Mouse (Mus musculus): ENCODE results near the gene Cyp4f13.

Gene Cyp4f13

GRCm38 (mm10) chr17:32947215-32947914 lies at the start of gene Cyp4f13:
Gene Cyp4f13 (minus strand): TSS chr17:32947402.
- peak; percentile 100 for DNase-seq

DNA sequence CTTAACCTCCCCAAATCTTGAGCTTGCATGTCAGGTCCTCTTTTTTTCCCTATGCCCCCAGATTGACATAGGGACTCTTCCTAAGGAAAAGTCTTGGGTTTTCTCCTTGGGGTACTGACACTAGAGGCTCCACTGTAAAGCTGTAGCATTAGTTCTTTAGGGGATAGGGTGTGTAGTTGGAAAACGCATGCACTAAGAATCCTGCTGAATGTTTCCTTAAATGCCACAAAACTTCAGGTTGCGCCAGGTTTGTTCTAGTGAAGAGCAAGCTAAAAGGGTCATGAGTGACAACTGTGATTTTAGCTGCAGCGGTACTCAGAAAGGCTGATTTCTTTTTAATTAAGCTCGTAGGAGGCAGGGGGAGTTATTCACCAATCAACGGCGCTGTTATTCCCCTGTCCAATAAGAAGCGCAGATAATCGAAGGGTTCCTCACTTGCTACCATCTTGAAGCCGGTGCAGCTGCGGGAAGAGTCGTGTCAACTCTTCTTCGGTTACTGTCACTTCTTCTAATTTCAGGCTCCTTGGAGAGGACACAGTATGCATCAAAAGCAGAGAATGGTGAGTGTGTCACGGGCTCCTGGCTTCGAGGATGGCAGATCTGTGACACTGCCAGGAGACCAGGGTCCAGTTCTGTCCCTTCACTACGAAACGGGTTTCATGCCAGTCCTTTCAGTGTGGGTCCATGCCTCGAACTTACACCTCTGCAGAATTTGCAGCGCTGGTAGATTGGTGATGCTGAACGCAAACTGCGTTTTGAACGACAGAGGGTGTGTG lies 45.7 kb upstream of the Cyp4f13 start, which contains the start of gene Zfp952:
Gene Zfp952 (plus strand): TSS at position 431 of the 776 bp plus-strand sequence.
- peak; percentile 87 for DNase-seq

- peak; percentile 45 for DNase-seq
These were observed 44.9 kb upstream of the Cyp4f13 start for GRCm38 (mm10) chr17:32991965-32992698.

DNA sequence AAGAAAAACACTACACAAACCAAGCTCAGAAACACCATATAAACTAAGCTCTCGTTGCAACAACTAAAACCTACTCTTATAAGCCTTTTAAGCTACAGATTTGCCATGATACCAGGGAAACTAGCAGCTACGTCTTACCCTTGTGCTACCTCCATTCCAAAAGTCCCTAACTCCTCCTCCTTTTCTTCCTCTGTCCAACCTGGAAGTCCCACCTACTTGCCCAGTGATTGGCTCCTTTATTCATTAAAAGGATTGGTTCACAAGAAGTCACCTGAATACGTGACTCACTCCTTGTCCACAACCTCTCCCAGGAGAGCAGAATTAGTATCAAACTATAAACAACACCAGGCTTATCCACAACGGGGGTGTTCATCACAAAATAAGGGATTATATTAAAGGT lies 39.1 kb upstream of the Cyp4f13 start:
- no peak for DNase-seq

GRCm38 (mm10) chr17:32981361-32981760 lies 34.2 kb upstream of the Cyp4f13 start:
- no peak for DNase-seq

DNA sequence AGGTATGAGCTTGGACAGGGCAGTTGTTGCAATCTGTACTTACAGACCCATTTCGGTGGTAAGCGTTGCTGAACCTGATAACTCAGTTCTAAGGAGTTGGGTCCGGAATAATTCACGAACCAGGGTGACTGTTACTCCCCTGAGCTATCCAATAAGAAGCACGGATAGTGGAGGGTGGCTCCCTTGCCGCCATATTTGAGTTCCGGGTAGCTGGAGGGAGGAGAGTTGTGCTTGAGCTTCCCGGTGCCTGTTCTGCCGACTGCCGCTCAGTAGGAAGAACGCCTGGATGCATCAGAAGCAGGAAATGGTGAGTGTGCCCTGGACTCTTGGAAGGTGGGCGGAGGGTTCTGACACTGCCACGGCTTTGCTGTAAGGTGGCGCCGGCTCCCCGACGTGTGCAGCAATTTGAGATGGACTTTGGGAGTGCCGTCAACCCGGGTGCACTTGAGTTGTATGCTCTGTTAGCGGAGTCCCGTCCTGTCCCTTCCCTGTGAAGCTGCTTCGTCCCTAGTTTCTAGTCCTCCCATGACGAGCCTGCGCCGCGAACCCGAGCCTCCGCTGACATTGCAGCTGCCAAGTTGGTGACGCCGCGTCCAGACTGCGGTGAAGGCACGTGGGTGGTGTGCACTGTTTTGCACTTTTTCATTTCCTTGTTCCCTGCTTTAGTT lies 18.6 kb upstream of the Cyp4f13 start, which contains the start of gene Zfp472:
Gene Zfp472 (plus strand): TSS at position 192 of the 668 bp plus-strand sequence.
- peak; percentile 91 for DNase-seq

- DNase-seq: peak; percentile 15
These were observed 18.0 kb upstream of the Cyp4f13 start for GRCm38 (mm10) chr17:32965253-32965622.

- DNase-seq: peak; percentile 91
These were observed 4.2 kb upstream of the Cyp4f13 start for GRCm38 (mm10) chr17:32951441-32951840.

DNA sequence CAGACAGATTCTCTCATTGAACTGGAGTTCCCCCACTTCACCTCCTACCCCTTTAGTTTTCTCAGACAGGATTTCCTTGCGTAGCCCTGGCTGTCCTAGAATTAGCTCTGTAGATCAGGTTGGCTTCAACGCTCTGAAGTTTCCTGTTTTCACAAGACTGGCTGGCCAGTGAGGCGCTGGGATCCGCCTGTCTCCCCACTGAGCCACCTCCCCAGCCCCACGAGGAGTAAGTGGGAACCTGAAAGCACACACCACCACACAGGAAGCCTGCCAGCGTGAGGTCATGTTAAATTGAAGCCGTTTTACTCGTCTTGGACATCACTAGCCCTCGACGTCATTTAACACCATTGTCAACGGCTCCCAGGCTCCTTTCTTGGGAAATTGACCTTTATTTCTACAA lies 3.8 kb upstream of the Cyp4f13 start:
- no peak for DNase-seq

- DNase-seq: no peak
These were observed 2.9 kb upstream of the Cyp4f13 start for GRCm38 (mm10) chr17:32950136-32950535.

- peak; percentile 26 for DNase-seq
These were observed 486 bp downstream of the Cyp4f13 start for GRCm38 (mm10) chr17:32946716-32947115.

GRCm38 (mm10) chr17:32944402-32945035 lies 2.7 kb downstream of the Cyp4f13 start:
- DNase-seq: no peak

- no peak for DNase-seq
These were observed 3.5 kb downstream of the Cyp4f13 start for GRCm38 (mm10) chr17:32943661-32944060.

- DNase-seq: no peak
These were observed 7.4 kb downstream of the Cyp4f13 start for GRCm38 (mm10) chr17:32939831-32940230.

- no peak for DNase-seq
These were observed 19.4 kb downstream of the Cyp4f13 start for GRCm38 (mm10) chr17:32927803-32928202.

DNA sequence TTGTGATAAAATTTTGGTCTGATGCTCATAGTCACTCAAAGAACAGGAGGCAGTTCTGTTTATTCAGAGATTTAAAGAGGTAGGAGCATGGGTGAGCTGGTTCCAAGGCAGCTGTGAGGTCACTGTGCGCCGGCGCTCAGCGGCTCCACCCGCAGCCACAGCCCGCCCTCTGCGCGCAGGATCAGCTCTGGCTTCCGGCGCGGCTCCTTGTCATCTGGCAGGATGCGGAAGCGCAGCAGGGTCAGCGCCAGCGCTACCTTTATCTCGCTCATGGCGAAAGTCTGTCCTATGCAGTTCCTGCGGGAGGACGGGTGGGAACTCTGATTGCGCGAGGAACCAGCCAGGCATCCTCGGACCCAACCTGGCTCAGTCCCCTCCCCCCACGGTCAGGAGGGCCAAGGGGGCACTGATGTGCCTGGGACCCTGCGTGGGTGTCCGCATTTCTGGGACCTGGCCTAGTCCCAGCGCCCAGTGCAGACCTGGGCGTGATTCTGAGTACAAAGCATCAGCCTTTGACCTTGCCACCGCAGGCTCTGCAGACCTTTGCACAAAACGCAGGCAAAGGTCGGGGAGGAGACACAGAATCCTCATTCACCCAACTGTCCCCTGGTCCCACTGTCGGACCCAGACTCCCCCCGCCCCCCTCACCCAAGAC lies 22.4 kb downstream of the Cyp4f13 start:
- peak; percentile 72 for DNase-seq

- DNase-seq: no peak
These were observed 23.5 kb downstream of the Cyp4f13 start for GRCm38 (mm10) chr17:32923681-32924080.

- no peak for DNase-seq
These were observed 28.1 kb downstream of the Cyp4f13 start for GRCm38 (mm10) chr17:32919123-32919522.

DNA sequence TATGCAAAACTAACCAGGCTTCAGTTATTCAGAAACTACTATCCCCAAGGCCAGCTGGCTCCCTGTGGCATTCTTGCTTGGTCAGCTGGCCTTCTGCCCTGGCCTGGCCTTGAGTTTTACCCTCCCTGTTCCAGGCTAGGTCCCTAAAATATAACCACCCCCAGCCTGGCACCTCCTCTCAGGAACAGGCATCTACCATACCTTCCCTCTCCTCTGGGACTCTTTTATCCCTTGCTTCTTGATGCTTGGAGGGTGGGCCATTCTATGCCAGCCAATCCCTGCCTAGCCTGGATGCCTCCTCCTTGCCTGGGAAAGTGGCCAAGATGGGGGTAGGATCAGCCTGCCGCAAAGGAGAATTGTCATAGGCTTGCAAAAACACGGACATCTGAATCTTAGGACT lies 30.1 kb downstream of the Cyp4f13 start, which contains the start of gene Cyp4f14:
Gene Cyp4f14 (minus strand): TSS at position 212 of the 400 bp plus-strand sequence.
- no peak for DNase-seq

DNA sequence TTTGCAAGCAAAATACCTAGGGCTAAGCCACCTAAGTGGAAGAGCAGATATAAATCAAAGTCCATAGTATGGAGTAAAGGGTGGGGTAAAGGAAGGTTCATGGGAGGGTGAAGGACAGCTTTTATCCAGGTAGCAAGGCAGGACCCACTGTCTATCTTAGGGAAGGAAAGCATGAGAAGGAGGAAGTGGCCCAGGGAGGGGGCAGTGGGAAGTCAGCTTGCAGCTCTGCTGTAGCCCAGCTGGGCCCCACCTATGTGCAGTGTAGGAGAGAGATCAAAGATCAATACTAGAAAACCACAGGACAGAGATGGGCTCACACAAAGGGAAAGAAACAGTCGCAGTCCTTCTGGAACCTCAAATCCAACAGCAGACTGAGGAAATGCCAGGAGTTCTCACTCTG lies 31.1 kb downstream of the Cyp4f13 start:
- no peak for DNase-seq

GRCm38 (mm10) chr17:32906172-32906571 lies 41.0 kb downstream of the Cyp4f13 start:
- no peak for DNase-seq

- DNase-seq: peak; percentile 62
These were observed 42.0 kb downstream of the Cyp4f13 start for GRCm38 (mm10) chr17:32905239-32905638.

Measured in lung, postnatal 14 days (tissue).